Mouse (Mus musculus): Measurements from ENCODE around the gene Scrt2. TPM values are rescaled to one million over a fixed set of nuclear protein-coding genes. Genes with fewer than 3 reads are reported as not detected.
"Not testable (repeated sequence)": the region's sequence is repeated elsewhere in the genome, so short reads cannot be mapped to it uniquely, and the experiment has no call there.

Gene Scrt2
- polyA plus RNA-seq, 1 experiment: not detected

DNA sequence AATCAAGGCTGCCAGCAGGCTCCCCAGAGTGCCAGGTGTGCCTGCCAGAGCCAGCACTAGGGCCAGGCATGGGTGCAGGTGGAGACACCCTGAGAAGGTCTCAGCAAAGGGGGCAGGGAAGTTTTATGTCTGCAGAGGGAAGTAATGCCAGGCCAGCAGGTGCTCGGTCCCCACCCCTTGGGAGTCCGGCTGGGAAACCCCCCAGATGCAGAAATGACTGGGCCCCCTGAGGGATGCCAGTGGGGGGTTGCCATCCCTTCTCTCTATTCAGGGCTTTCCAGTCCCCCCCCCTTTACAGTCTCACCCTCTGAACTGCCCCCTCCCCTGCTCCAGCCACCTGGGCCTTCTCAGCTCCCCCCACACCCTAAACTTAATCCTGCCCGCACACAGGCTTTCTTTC lies 29.3 kb upstream of the Scrt2 start:
- H3K4me3 ChIP-seq (replicated peaks): no peak overlapping the region
- peaks cover 65% of the 10 kb centered on the region for H3K27me3 ChIP-seq (ENCODE audit: control insufficient read depth)
- H3K4me1 ChIP-seq (ENCODE audit: control insufficient read depth): peaks cover 30% of the 10 kb centered on the region
- H3K36me3 ChIP-seq (ENCODE audit: control insufficient read depth): no peaks in the 10 kb centered on the region
- TF ChIP-seq TAL1 (IDR thresholded peaks at IDR 0.05; ENCODE audit: low read length) (no peak), GATA1 (IDR thresholded peaks at IDR 0.05; ENCODE audit: low read length) (no peak)
- H3K9me3 ChIP-seq (ENCODE audit: control insufficient read depth, low read length): no peaks in the 10 kb centered on the region; the same call in 1 of the 2 replicates

- Histone ChIP-seq H3K27me3 (ENCODE audit: control insufficient read depth) (peaks cover 48% of the 10 kb centered on the region), H3K4me1 (ENCODE audit: control insufficient read depth) (peaks cover 7% of the 10 kb centered on the region; the same call in 1 of the 2 replicates), H3K9me3 (ENCODE audit: control insufficient read depth, low read length) (no peaks in the 10 kb centered on the region), H3K4me3 (replicated peaks) (no peak overlapping the region), H3K36me3 (ENCODE audit: control insufficient read depth) (no peaks in the 10 kb centered on the region)
- TF ChIP-seq GATA1 (IDR thresholded peaks at IDR 0.05; ENCODE audit: low read length) (no peak), TAL1 (IDR thresholded peaks at IDR 0.05; ENCODE audit: low read length) (no peak)
Observed at GRCm38 (mm10) chr2:152055406-152055805, 25.9 kb upstream of the Scrt2 start.

DNA sequence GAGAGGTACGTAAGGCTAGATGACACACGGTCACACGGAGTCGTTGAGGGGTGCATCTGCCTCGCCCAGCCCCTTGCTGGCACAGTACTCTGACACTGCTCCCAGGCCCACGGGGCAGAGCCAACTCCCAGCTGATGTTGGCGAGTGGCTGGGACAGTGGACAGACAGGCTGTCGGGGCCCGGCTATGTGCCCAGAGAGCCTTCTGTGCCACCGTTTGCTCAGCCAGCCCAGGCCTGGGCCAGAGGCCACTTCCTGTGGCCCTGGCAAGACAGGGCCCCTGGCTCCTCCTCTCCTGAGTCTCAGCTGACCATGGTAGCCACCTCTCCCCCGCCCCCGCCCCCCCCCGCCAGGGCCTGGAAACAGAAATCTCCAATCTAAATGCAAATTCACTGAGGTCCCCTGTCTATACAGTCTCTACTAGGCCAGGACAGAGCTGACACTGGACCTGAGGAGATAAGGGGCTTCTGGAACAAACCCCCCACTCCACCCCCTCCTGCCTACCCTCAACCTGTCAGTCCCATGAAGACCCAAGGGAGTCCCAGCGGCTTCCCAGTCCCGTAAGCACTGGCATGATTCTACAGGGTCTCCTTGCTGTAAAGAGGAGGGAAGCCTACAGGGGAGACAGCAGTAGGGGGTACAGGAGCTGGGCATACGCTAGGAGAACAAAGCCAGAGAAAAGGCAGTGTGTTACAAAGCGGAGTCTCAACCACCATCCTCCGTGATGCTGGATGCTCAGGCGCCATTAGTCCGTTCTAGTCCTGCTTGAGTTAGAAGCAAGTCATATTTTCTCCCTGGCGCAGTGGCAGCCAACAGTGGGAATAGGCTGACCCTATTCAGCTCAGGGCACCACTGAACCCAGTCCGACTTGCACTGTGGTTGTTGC lies 24.7 kb upstream of the Scrt2 start:
- no peak for TF ChIP-seq GATA1 (IDR thresholded peaks at IDR 0.05; ENCODE audit: low read length)
- no peak for TF ChIP-seq TAL1 (IDR thresholded peaks at IDR 0.05; ENCODE audit: low read length)
- H3K4me3 ChIP-seq (replicated peaks): no peak overlapping the region
- peaks cover 41% of the 10 kb centered on the region for H3K27me3 ChIP-seq (ENCODE audit: control insufficient read depth)

GRCm38 (mm10) chr2:152057252-152057563 lies 24.1 kb upstream of the Scrt2 start:
- TF ChIP-seq GATA1 (IDR thresholded peaks at IDR 0.05; ENCODE audit: low read length): no peak
- TF ChIP-seq TAL1 (IDR thresholded peaks at IDR 0.05; ENCODE audit: low read length): no peak
- Histone ChIP-seq H3K4me3 (replicated peaks) (no peak overlapping the region), H3K9me3 (ENCODE audit: control insufficient read depth, low read length) (no peaks in the 10 kb centered on the region), H3K27me3 (ENCODE audit: control insufficient read depth) (peaks cover 38% of the 10 kb centered on the region), H3K4me1 (ENCODE audit: control insufficient read depth) (peaks cover 4% of the 10 kb centered on the region; the same call in 1 of the 2 replicates), H3K36me3 (ENCODE audit: control insufficient read depth) (no peaks in the 10 kb centered on the region)

More for the DNA sequence above, 24.7 kb upstream of the Scrt2 start:
- no peaks in the 10 kb centered on the region for H3K9me3 ChIP-seq (ENCODE audit: control insufficient read depth, low read length)
- no peaks in the 10 kb centered on the region for H3K36me3 ChIP-seq (ENCODE audit: control insufficient read depth)
- H3K4me1 ChIP-seq (ENCODE audit: control insufficient read depth): peaks cover 7% of the 10 kb centered on the region; the same call in 1 of the 2 replicates

GRCm38 (mm10) chr2:152062817-152063216 lies 18.5 kb upstream of the Scrt2 start:
- H3K9me3 ChIP-seq (ENCODE audit: control insufficient read depth, low read length); H3K36me3 ChIP-seq (ENCODE audit: control insufficient read depth); H3K4me3 ChIP-seq (replicated peaks); H3K4me1 ChIP-seq (ENCODE audit: control insufficient read depth): not testable (repeated sequence)
- H3K27me3 ChIP-seq (ENCODE audit: control insufficient read depth): peaks cover 12% of the 10 kb centered on the region

DNA sequence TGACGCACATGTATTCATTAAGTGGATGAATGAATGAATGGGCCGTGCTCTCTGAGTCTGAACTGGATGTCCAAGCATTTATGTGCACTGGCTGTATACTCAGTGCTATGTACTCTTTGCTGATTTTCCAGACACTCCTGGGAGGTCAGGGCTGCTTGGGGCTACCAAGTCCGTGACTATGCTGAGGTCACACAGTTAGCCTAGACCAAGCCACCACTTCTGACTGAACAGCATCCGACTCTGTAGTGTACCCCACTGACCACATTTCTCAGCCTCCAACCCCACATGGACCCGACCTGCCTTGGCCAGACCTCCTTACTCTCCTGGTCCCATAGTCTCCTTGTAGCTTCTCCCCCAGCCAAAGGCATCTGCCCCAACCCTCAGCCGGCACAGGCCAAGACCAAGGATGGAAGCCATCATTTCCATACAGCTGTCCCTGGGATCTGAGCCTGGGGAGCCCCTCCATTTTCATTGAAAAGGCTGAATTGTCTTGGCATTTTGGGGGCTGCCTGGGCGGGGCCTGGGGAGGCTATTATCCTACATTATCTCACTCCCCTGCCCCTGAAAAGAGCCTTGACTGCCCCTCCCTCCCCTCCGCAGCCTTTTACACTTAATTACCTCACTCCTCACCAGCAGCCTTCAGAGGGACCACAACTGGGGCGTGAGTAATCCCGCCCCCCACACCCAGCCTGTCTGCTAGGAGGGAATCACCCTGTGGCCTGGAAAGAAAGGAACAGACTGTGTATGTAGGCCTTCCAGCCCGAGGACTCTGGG lies 12.5 kb upstream of the Scrt2 start:
- Histone ChIP-seq H3K36me3 (ENCODE audit: control insufficient read depth) (no peaks in the 10 kb centered on the region), H3K9me3 (ENCODE audit: control insufficient read depth, low read length) (no peaks in the 10 kb centered on the region), H3K4me1 (ENCODE audit: control insufficient read depth) (no peaks in the 10 kb centered on the region), H3K4me3 (replicated peaks) (no peak overlapping the region), H3K27me3 (ENCODE audit: control insufficient read depth) (peaks cover 12% of the 10 kb centered on the region)
- TF ChIP-seq GATA1 (IDR thresholded peaks at IDR 0.05; ENCODE audit: low read length) (no peak), TAL1 (IDR thresholded peaks at IDR 0.05; ENCODE audit: low read length) (no peak)

DNA sequence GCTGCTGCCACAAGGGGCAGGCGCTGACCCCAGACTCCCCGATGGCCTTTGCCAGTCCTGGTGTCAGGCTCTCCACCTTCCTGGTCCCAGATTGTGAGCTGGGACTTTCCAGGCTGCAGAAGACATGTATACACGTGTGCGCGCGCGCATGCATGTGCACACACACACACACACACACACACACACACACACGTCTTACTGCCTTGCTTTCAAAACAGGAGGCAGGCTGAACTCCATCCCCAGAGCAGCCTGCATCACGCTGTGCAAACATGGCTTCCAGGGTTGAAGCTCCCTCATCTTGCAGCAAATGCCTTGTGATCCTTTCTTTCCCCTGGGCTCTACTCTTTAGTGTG lies 11.9 kb upstream of the Scrt2 start:
- Histone ChIP-seq H3K4me1 (ENCODE audit: control insufficient read depth) (no peaks in the 10 kb centered on the region), H3K36me3 (ENCODE audit: control insufficient read depth) (no peaks in the 10 kb centered on the region), H3K4me3 (replicated peaks) (no peak overlapping the region), H3K27me3 (ENCODE audit: control insufficient read depth) (peaks cover 18% of the 10 kb centered on the region), H3K9me3 (ENCODE audit: control insufficient read depth, low read length) (no peaks in the 10 kb centered on the region)
- TF ChIP-seq GATA1 (IDR thresholded peaks at IDR 0.05; ENCODE audit: low read length) (no peak), TAL1 (IDR thresholded peaks at IDR 0.05; ENCODE audit: low read length) (no peak)

DNA sequence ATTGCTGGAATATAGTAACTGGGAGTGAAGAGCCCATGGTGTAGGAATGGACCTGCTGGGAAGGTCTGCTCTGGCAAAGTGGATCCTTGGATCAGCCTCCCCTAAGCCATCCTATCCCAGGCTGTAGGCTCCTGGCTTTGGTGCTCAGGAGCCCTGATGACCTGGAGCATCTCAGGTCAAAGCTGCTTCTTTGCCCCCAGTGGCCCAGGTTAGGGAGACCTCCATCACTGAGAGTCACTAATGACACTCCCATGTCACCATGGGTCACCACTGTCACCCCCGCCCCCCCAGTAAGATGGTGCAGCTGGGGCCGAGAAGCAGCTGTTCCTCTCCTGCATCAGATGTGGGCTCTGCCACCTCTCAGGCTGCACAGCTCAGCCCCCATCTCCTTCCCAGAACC lies 11.4 kb upstream of the Scrt2 start:
- Histone ChIP-seq H3K4me3 (replicated peaks) (no peak overlapping the region), H3K27me3 (ENCODE audit: control insufficient read depth) (peaks cover 21% of the 10 kb centered on the region), H3K4me1 (ENCODE audit: control insufficient read depth) (no peaks in the 10 kb centered on the region), H3K9me3 (ENCODE audit: control insufficient read depth, low read length) (no peaks in the 10 kb centered on the region), H3K36me3 (ENCODE audit: control insufficient read depth) (no peaks in the 10 kb centered on the region)
- TF ChIP-seq GATA1 (IDR thresholded peaks at IDR 0.05; ENCODE audit: low read length): no peak
- no peak for TF ChIP-seq TAL1 (IDR thresholded peaks at IDR 0.05; ENCODE audit: low read length)

DNA sequence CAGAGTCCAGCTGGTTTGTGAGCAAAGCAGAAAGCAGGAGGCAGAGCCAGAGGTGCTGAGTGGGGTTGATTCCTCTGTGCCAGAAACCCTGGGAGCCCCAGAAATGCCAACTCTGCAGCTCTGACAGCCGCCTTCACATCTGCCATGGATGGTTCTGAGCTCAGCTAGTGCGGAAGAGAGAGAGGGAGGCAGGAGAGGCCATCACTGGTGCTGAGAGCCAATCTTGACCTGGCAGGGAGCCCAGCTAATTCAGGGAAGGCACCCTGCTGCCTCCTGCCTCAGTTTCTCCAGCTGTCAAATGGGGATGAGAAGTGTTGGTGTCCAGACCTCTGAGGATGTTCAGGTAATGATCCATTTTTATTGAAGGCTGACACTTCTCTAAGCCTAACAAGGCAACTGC lies 6.8 kb upstream of the Scrt2 start:
- Histone ChIP-seq H3K9me3 (ENCODE audit: control insufficient read depth, low read length) (no peaks in the 10 kb centered on the region), H3K27me3 (ENCODE audit: control insufficient read depth) (peaks cover 50% of the 10 kb centered on the region), H3K4me1 (ENCODE audit: control insufficient read depth) (no peaks in the 10 kb centered on the region), H3K36me3 (ENCODE audit: control insufficient read depth) (no peaks in the 10 kb centered on the region), H3K4me3 (replicated peaks) (no peak overlapping the region)
- no peak for TF ChIP-seq GATA1 (IDR thresholded peaks at IDR 0.05; ENCODE audit: low read length)
- no peak for TF ChIP-seq TAL1 (IDR thresholded peaks at IDR 0.05; ENCODE audit: low read length)

All from erythroblast, embryonic 14.5 days (primary cell).